8 mouse cellular contexts compared by ENCODE assay signal in genomic region chr2:3713212-3713681, GRCm38 (mm10).
DNase-seq lines count a peak whose midpoint lies in the region; ATAC-seq lines count a peak whose summit lies in the region.

No protein-coding gene starts in this region.

- H3K4me1 ChIP-seq in megakaryocyte, embryonic 14.5 days: peaks cover 77% of the 10 kb centered on the region

- no peaks in the 10 kb centered on the region for H3K27me3 ChIP-seq in megakaryocyte, embryonic 14.5 days (replicated peaks)

- H3K4me3 ChIP-seq in megakaryocyte, embryonic 14.5 days (replicated peaks): peak overlapping the region; percentile 97

- H3K36me3 ChIP-seq in megakaryocyte, embryonic 14.5 days (replicated peaks; ENCODE audit: low read length): no peaks in the 10 kb centered on the region

- peak; percentile 93 to 97 for DNase-seq in adrenal gland, adult 18-20 months (ENCODE audit: low spot score in 2 of 2)
- peak; percentile 95 for DNase-seq in embryo, embryonic 11 days
- DNase-seq in gastrocnemius, postnatal 14 days: peak; percentile 94
- peak; percentile 51 to 91 for DNase-seq in left cerebral cortex, adult 9 months (ENCODE audit: low spot score in 2 of 2)
- peak; percentile 80 to 82 for DNase-seq in right cerebral cortex, adult 2 months (ENCODE audit: low spot score in 2 of 2)
- peak; percentile 90 for DNase-seq in urinary bladder, postnatal 10 days (ENCODE audit: low spot score)

- peak; percentile 46 for ATAC-seq in inflammation-experienced regulatory T-cells, adult 6 months

- intact Hi-C loops in gastrocnemius, postnatal 14 days (cut with DNase I; ENCODE audit: low total_unique reads): no loop called here

- no peaks in the 10 kb centered on the region for H3K9me3 ChIP-seq in megakaryocyte, embryonic 14.5 days

Comparison
In these comparisons a context has a peak if more than half of its experiments do, and no peak if none do; other contexts are left out.
1. Peak in every context shown above with its lines: DNase-seq, ATAC-seq and H3K4me3 ChIP-seq.